Mouse (Mus musculus): Measurements from ENCODE around the gene Prex1. TPM values are rescaled to one million over a fixed set of nuclear protein-coding genes. Genes with fewer than 3 reads are reported as not detected.

The Prex1 gene
- polyA plus RNA-seq, 1 experiment: 4.7 TPM

DNA sequence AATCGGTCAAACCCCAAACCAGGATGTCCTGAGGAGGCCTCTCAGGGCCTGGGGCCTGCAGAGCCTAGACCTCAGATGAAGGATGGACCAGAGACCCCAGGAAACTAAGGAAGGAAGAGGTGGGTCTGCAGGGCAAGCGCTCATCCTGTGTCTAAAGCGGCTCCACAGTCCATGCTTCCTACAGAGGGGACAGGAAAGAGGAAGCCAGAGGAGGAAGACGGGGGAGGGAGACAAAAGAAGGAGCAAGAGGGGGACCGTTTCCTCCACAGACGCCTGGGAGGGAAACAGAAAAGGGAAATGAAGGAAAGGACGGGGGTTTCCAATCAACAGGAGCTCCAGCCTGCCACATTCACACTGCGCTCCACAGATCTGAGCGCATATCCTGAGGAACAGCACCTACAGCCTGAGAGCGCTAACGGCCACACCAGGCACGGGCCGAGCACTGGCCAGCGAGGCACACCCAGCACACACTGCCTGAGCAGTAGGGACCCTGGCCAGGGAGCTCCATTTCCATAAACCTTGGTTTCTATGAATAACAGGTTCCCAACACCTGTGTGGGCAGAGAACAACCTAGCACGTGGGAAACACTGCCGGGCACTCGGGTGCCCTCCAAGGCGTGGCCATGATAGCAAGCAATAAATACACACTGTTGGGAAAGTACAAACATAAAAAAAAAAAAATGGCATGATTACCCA lies 74.5 kb downstream of the Prex1 start:
- H3K36me3 ChIP-seq (ENCODE audit: control insufficient read depth): peaks cover 97% of the 10 kb centered on the region
- H3K9me3 ChIP-seq (ENCODE audit: control insufficient read depth, low read length): no peaks in the 10 kb centered on the region; the same call in 1 of the 2 replicates
- TF ChIP-seq GATA1 (IDR thresholded peaks at IDR 0.05; ENCODE audit: low read length): no peak
- no peak for TF ChIP-seq TAL1 (IDR thresholded peaks at IDR 0.05; ENCODE audit: low read length)
- H3K4me3 ChIP-seq (replicated peaks): no peak overlapping the region
- no peaks in the 10 kb centered on the region; the same call in 1 of the 2 replicates for H3K4me1 ChIP-seq (ENCODE audit: control insufficient read depth)
- no peaks in the 10 kb centered on the region for H3K27me3 ChIP-seq (ENCODE audit: control insufficient read depth)

DNA sequence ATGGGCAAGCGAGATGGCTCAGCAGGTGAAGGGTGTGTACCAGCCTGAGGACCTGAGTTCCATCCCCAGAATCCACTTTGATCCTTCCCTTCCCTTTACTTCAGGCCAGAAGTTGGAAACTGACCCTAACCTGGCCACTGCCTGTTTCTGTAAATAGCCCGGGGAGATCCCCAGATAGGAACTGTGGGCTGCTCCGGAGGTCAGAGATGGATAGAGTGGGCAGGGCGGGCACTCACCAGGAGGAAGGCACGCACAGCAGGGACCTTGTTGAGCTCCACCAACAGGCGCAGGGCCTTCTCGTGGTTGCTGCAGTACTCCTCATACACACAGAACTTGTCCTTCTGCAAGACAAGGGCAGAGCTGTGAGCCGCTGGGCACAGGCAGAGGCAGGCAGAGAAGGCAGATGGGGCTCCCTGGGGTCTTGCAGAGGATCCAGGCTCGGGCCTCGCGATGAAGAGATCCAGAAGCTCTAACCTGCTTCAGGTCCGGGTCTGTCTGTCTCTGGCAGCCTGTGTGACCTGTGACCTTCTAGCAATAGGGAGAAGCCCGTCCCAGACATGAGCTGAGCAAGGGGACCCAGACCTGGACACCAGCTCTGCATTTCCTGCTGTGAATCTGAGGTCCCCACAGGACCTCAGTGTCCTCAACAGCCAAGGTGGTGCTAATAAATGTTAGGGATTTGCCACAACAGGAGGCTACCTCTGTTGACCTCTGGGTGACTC lies 75.4 kb downstream of the Prex1 start:
- H3K4me1 ChIP-seq (ENCODE audit: control insufficient read depth): no peaks in the 10 kb centered on the region; the same call in 1 of the 2 replicates
- H3K4me3 ChIP-seq (replicated peaks): no peak overlapping the region
- H3K27me3 ChIP-seq (ENCODE audit: control insufficient read depth): no peaks in the 10 kb centered on the region
- H3K36me3 ChIP-seq (ENCODE audit: control insufficient read depth): peaks cover 98% of the 10 kb centered on the region
- TF ChIP-seq TAL1 (IDR thresholded peaks at IDR 0.05; ENCODE audit: low read length) (no peak), GATA1 (IDR thresholded peaks at IDR 0.05; ENCODE audit: low read length) (no peak)
- no peaks in the 10 kb centered on the region; the same call in 1 of the 2 replicates for H3K9me3 ChIP-seq (ENCODE audit: control insufficient read depth, low read length)

DNA sequence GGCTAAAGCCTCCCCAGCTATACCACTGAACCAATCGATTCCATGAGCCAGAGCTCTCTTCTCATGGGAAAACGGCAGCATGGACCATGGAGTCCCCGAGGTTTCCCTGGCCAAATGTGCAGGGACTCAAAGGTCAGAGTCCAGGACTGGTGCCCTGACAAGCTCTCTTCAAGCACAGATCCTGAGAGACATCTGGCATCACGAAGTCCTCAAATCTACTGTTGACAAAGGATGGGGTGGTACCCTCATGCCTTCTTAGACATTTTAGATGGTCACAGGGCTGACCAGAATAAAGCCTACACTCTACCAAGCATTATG lies 76.0 kb downstream of the Prex1 start:
- H3K4me1 ChIP-seq (ENCODE audit: control insufficient read depth): no peaks in the 10 kb centered on the region; the same call in 1 of the 2 replicates
- H3K36me3 ChIP-seq (ENCODE audit: control insufficient read depth): peaks cover 98% of the 10 kb centered on the region
- no peak overlapping the region for H3K4me3 ChIP-seq (replicated peaks)
- H3K9me3 ChIP-seq (ENCODE audit: control insufficient read depth, low read length): no peaks in the 10 kb centered on the region; the same call in 1 of the 2 replicates
- H3K27me3 ChIP-seq (ENCODE audit: control insufficient read depth): no peaks in the 10 kb centered on the region
- TF ChIP-seq TAL1 (IDR thresholded peaks at IDR 0.05; ENCODE audit: low read length): no peak
- no peak for TF ChIP-seq GATA1 (IDR thresholded peaks at IDR 0.05; ENCODE audit: low read length)

DNA sequence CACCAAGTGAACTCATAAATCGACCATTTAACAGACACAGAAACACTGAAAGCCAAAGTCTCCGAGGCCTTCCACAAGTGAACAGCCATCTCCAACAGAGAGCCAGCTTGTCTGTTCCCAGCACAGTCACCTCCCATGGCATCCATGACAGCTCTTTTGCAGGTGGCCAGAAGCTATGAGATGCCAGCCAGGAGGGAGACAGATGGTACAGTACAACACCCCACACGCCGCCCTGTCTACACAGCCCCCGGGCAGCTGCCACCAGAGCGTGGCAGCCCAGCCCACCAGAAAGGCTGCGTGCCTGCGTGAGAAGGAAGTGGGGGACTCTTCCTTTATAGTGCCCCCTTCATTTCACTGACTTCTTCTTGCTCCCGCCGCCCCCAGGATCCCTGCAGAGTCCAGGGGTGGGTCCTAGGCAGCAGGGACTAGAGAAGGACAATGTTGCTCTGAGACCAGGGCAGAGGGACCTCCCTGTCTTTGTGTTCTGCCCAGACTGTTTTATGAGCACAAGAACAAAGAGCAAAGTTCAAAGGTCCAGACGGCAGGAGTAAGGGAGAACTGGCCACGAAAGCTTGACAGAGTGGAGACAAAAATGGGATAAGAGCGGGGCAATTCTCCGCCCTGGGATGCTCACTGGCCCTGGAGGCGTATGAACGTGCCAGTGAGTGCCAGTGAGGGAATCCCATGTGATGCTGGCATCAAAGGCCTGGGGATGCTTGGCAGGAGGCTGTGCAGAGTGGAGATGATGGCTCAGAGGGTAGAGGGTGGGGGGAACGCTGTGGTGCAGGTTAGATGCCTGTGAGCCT lies 76.6 kb downstream of the Prex1 start:
- Histone ChIP-seq H3K27me3 (ENCODE audit: control insufficient read depth) (no peaks in the 10 kb centered on the region), H3K9me3 (ENCODE audit: control insufficient read depth, low read length) (no peaks in the 10 kb centered on the region; the same call in 1 of the 2 replicates), H3K36me3 (ENCODE audit: control insufficient read depth) (peaks cover 98% of the 10 kb centered on the region), H3K4me1 (ENCODE audit: control insufficient read depth) (no peaks in the 10 kb centered on the region; the same call in 1 of the 2 replicates), H3K4me3 (replicated peaks) (no peak overlapping the region)
- no peak for TF ChIP-seq TAL1 (IDR thresholded peaks at IDR 0.05; ENCODE audit: low read length)

DNA sequence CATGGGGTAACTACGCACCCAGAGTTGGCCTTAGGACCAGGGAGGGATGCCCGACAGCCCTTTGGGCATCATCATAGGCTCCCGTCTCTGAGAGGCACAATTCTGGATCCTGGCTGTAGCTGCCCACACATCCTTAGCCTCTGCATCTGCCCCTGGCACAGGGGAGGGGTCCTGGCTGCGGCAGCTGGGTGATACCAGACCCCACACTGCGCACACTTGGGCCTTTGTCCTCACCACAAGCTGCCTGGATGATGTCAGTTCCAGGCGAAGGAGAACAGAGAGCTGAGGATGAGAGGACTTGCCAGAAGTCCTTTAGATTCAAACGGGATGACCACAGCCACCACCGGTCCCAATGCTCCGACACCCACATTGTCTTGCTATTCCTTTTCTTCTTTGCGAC lies 78.1 kb downstream of the Prex1 start:
- TF ChIP-seq GATA1 (IDR thresholded peaks at IDR 0.05; ENCODE audit: low read length) (no peak), TAL1 (IDR thresholded peaks at IDR 0.05; ENCODE audit: low read length) (no peak)
- Histone ChIP-seq H3K4me1 (ENCODE audit: control insufficient read depth) (no peaks in the 10 kb centered on the region; the same call in none of the 2 replicates), H3K9me3 (ENCODE audit: control insufficient read depth, low read length) (no peaks in the 10 kb centered on the region), H3K36me3 (ENCODE audit: control insufficient read depth) (peaks cover 98% of the 10 kb centered on the region), H3K27me3 (ENCODE audit: control insufficient read depth) (no peaks in the 10 kb centered on the region), H3K4me3 (replicated peaks) (no peak overlapping the region)

DNA sequence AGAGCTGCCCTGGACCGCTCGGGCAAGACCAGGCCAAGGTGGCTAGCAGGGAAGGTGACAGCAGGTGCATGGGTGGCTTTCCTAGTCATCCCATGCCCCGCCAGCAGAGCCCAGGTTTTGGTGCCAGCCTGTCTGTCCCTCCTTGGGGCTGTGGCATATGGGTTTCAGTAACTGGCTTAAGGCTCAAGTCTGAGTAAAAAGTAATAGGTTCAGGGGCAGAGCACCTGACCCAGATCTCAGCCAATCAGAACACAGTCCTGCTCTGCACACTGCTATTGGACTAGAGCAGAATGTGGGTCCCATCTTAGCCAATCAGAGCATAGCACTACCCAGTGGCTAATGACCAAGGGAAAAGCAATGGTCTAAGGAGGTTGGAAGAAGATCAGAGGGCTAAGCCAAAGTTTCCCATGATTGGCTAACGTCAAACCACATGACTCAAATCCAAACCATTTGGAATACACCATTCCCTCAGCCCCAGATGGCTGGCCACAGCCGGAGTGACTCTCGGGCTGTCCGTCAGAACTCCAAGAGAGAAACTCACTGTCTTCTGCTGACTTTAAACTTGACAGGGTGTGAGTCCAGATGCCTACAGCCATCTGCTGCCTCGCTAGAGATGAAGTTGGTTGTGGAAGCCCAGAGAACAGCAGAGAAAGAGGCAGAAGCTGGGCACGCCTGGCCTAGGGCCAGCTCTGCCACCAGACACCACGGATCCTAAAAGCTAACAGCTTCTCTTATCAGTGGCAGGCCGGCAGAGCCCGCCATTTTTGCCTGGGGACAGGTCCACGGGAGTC lies 80.9 kb downstream of the Prex1 start:
- Histone ChIP-seq H3K27me3 (ENCODE audit: control insufficient read depth) (no peaks in the 10 kb centered on the region), H3K4me1 (ENCODE audit: control insufficient read depth) (no peaks in the 10 kb centered on the region; the same call in 1 of the 2 replicates), H3K9me3 (ENCODE audit: control insufficient read depth, low read length) (no peaks in the 10 kb centered on the region), H3K4me3 (replicated peaks) (no peak overlapping the region), H3K36me3 (ENCODE audit: control insufficient read depth) (peaks cover 98% of the 10 kb centered on the region)
- no peak for TF ChIP-seq GATA1 (IDR thresholded peaks at IDR 0.05; ENCODE audit: low read length)
- no peak for TF ChIP-seq TAL1 (IDR thresholded peaks at IDR 0.05; ENCODE audit: low read length)

DNA sequence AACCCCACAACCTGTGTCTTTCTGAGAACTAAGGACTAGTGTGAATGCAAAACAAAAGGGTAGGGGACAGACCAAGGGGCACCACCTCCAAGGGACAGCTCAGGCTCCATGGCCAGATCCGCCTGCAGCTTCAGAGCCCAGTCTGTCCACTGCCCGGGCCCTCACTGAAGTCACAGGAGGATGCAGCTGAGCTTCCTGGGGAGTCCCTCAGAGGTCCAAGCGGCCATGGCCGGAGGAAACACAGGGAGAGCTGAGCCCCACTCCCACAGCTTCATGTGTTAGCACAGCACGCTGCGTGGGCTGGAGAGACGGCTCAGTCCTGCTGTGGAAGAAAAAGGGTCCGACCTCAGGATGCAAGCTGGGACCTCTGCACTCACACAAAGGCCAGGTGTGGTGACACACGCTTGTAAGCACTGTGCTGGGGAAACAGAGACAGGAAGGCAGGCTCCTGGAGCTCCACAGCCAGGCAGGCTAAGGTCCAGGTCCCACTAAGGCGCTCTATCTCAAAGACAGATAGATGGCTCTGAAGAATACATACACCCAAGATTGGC lies 81.9 kb downstream of the Prex1 start:
- Histone ChIP-seq H3K4me1 (ENCODE audit: control insufficient read depth) (no peaks in the 10 kb centered on the region; the same call in 1 of the 2 replicates), H3K27me3 (ENCODE audit: control insufficient read depth) (no peaks in the 10 kb centered on the region)
- TF ChIP-seq GATA1 (IDR thresholded peaks at IDR 0.05; ENCODE audit: low read length) (no peak), TAL1 (IDR thresholded peaks at IDR 0.05; ENCODE audit: low read length) (no peak)

DNA sequence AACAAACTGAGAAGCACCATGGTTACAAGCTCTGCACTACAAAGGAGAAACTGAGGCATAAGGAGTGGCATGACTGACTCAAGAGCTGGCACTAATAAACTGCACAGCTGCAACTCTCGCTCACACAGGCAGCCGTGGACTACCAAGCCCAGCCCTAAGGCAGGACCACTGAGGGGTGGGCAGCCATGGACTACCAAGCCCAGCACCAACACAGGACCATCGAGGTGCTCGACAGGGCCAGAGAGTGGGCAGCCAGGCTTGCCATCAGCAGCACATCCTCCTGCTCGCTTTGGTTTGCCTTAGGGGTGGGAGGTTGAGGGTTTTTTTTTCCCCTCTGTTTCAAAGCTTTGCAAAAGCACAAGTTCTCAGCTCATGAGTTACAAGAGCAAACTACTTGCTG lies 82.4 kb downstream of the Prex1 start:
- Histone ChIP-seq H3K4me1 (ENCODE audit: control insufficient read depth) (no peaks in the 10 kb centered on the region; the same call in 1 of the 2 replicates), H3K4me3 (replicated peaks) (no peak overlapping the region), H3K27me3 (ENCODE audit: control insufficient read depth) (no peaks in the 10 kb centered on the region), H3K9me3 (ENCODE audit: control insufficient read depth, low read length) (0 out of 2 replicates have a peak, but pooled peaks cover 2% of the 10 kb centered on the region), H3K36me3 (ENCODE audit: control insufficient read depth) (peaks cover 93% of the 10 kb centered on the region)
- TF ChIP-seq GATA1 (IDR thresholded peaks at IDR 0.05; ENCODE audit: low read length): no peak
- TF ChIP-seq TAL1 (IDR thresholded peaks at IDR 0.05; ENCODE audit: low read length): no peak

More for the DNA sequence above, 81.9 kb downstream of the Prex1 start:
- Histone ChIP-seq H3K36me3 (ENCODE audit: control insufficient read depth) (peaks cover 97% of the 10 kb centered on the region), H3K4me3 (replicated peaks) (no peak overlapping the region), H3K9me3 (ENCODE audit: control insufficient read depth, low read length) (0 out of 2 replicates have a peak, but pooled peaks cover 2% of the 10 kb centered on the region)

All from erythroblast, embryonic 14.5 days (primary cell).